Mouse (Mus musculus) MEL (cell line): ENCODE data around the gene Soga1. TPM values are rescaled to one million over a fixed set of nuclear protein-coding genes. Genes with fewer than 3 reads are reported as not detected.

Experiments
- DNase-seq: peaks from one replicate; pipeline ENCODE4 v3.0.0; 2011; ENCODE audit warnings: low read depth, low spot score
- H3K27ac ChIP-seq: 2 replicates; pipeline ENCODE4 v1.5.1; 2012; ENCODE audit warnings: low read depth, mild to moderate bottlenecking, control low read depth, low read length, moderate library complexity; ENCODE audit not compliant: control insufficient read depth
- H3K27me3 ChIP-seq, 2 experiments: fragments of 150-350 bp in 1 of 2; sonication (generic) in 1 of 2; 2 replicates each; pipeline ENCODE4 v1.6.1; 2012; ENCODE audit warnings: low read length in 2 of 2, mild to moderate bottlenecking in 2 of 2, improper control_type of control experiment in 1 of 2, moderate library complexity in 1 of 2; ENCODE audit not compliant: insufficient read depth in 2 of 2, control insufficient read depth in 1 of 2
- H3K36me3 ChIP-seq, 2 experiments: 2 replicates each; pipeline ENCODE4 v1.6.1; 2012 to 2014; ENCODE audit warnings: low read length in 2 of 2, improper control_type of control experiment in 1 of 2, inconsistent platforms in 1 of 2, mild to moderate bottlenecking in 1 of 2; ENCODE audit not compliant: insufficient read depth in 2 of 2, control insufficient read depth in 1 of 2
- H3K4me1 ChIP-seq, 2 experiments: fragments of 150-350 bp in 1 of 2; sonication (generic) in 1 of 2; 2 replicates each; pipeline ENCODE4 v1.6.1; 2012; ENCODE audit warnings: low read length in 2 of 2, improper control_type of control experiment in 1 of 2, mild to moderate bottlenecking in 1 of 2; ENCODE audit not compliant: insufficient read depth in 2 of 2, control insufficient read depth in 1 of 2
- H3K4me3 ChIP-seq, 2 experiments: fragments of 150-350 bp in 1 of 2; sonication (generic) in 1 of 2; 2 replicates each; pipeline ENCODE4 v1.5.1; 2012; ENCODE audit warnings: low read depth in 2 of 2, low read length in 2 of 2, mild to moderate bottlenecking in 2 of 2, moderate library complexity in 2 of 2, control low read depth in 1 of 2, improper control_type of control experiment in 1 of 2; ENCODE audit not compliant: control insufficient read depth in 1 of 2, insufficient read depth in 1 of 2
- H3K79me2 ChIP-seq: 2 replicates; pipeline ENCODE4 v1.6.1; 2012; ENCODE audit warnings: mild to moderate bottlenecking, low read length, moderate library complexity; ENCODE audit not compliant: control insufficient read depth, poor library complexity, insufficient read depth
- H3K9ac ChIP-seq: 2 replicates; pipeline ENCODE4 v1.6.1; 2012; ENCODE audit warnings: low read depth, mild to moderate bottlenecking, control low read depth, low read length, moderate library complexity; ENCODE audit not compliant: control insufficient read depth, poor library complexity, severe bottlenecking
- H3K9me3 ChIP-seq: fragments of 150-350 bp; sonication (generic); replicated peaks from 2 replicates; pipeline ENCODE4 v1.6.1; 2012; ENCODE audit warnings: mild to moderate bottlenecking, low read length, improper control_type of control experiment, moderate library complexity; ENCODE audit not compliant: insufficient read depth
- BHLHE40 ChIP-seq: IDR thresholded peaks from 2 replicates; pipeline ENCODE4 v1.6.1; 2012; ENCODE audit warnings: low read depth, mild to moderate bottlenecking, inconsistent platforms, low read length, improper control_type of control experiment, borderline replicate concordance
- CTCF ChIP-seq, 3 experiments: IDR thresholded peaks in 2 of 3; conservative IDR thresholded peaks in 1 of 3; 2 replicates each; pipeline ENCODE4 v1.5.1; 2011 to 2012; ENCODE audit warnings: low read length in 3 of 3, low read depth in 2 of 3, mild to moderate bottlenecking in 2 of 3, improper control_type of control experiment in 1 of 3, inconsistent platforms in 1 of 3, mixed read lengths in 1 of 3, moderate library complexity in 1 of 3; ENCODE audit not compliant: control insufficient read depth in 1 of 3, insufficient read depth in 1 of 3, poor library complexity in 1 of 3, severe bottlenecking in 1 of 3
- ELF1 ChIP-seq: IDR thresholded peaks from 2 replicates; pipeline ENCODE4 v1.6.1; 2014; ENCODE audit warnings: low read depth, mild to moderate bottlenecking, inconsistent platforms, low read length, improper control_type of control experiment, moderate library complexity
- EP300 ChIP-seq, 2 experiments: IDR thresholded peaks; 2 replicates each; pipeline ENCODE4 v1.6.1; 2011; ENCODE audit warnings: improper control_type of control experiment in 2 of 2, low read length in 2 of 2, low read depth in 1 of 2, mild to moderate bottlenecking in 1 of 2
- ETS1 ChIP-seq: IDR thresholded peaks from 2 replicates; pipeline ENCODE4 v1.6.1; 2012; ENCODE audit warnings: low read depth, mild to moderate bottlenecking, inconsistent platforms, low read length, improper control_type of control experiment, moderate library complexity
- GABPA ChIP-seq: IDR thresholded peaks from 2 replicates; pipeline ENCODE4 v1.6.1; 2012; ENCODE audit warnings: low read depth, mild to moderate bottlenecking, inconsistent platforms, low read length, improper control_type of control experiment, moderate library complexity
- GATA1 ChIP-seq: IDR thresholded peaks from 2 replicates; pipeline ENCODE4 v1.6.1; 2011; ENCODE audit warnings: low read depth, low read length, improper control_type of control experiment
- KAT2A ChIP-seq: conservative IDR thresholded peaks from 2 replicates; pipeline ENCODE4 v1.6.1; 2012; ENCODE audit warnings: low read depth, low read length, improper control_type of control experiment, inconsistent platforms
- MAX ChIP-seq: IDR thresholded peaks from 2 replicates; pipeline ENCODE4 v1.6.1; 2011; ENCODE audit warnings: low read length, improper control_type of control experiment
- MAZ ChIP-seq: IDR thresholded peaks from 2 replicates; pipeline ENCODE4 v1.6.1; 2012; ENCODE audit warnings: low read depth, mild to moderate bottlenecking, inconsistent platforms, low read length, improper control_type of control experiment
- MEF2A ChIP-seq: IDR thresholded peaks from 2 replicates; pipeline ENCODE4 v1.6.1; 2014; ENCODE audit warnings: low read depth, mild to moderate bottlenecking, inconsistent platforms, low read length, improper control_type of control experiment; ENCODE audit not compliant: poor library complexity, insufficient replicate concordance, severe bottlenecking; ENCODE audit errors: extremely low read depth
- MXI1 ChIP-seq: IDR thresholded peaks from 2 replicates; pipeline ENCODE4 v1.6.1; 2011; ENCODE audit warnings: mild to moderate bottlenecking, low read depth, low read length, improper control_type of control experiment
- MYC ChIP-seq: IDR thresholded peaks from 2 replicates; pipeline ENCODE4 v1.6.1; 2011; ENCODE audit warnings: low read depth, mild to moderate bottlenecking, low read length, improper control_type of control experiment, moderate library complexity
- NRF1 ChIP-seq: IDR thresholded peaks from 2 replicates; pipeline ENCODE4 v1.6.1; 2014; ENCODE audit warnings: low read depth, mild to moderate bottlenecking, inconsistent platforms, low read length, improper control_type of control experiment, moderate library complexity; ENCODE audit not compliant: poor library complexity, insufficient read depth, severe bottlenecking
- POLR2A ChIP-seq, 2 experiments: IDR thresholded peaks; 2 replicates each; pipeline ENCODE4 v1.6.1; 2011 to 2012; ENCODE audit warnings: low read length in 2 of 2, mild to moderate bottlenecking in 2 of 2, control low read depth in 1 of 2, improper control_type of control experiment in 1 of 2, low read depth in 1 of 2, moderate library complexity in 1 of 2; ENCODE audit not compliant: control insufficient read depth in 1 of 2, insufficient read depth in 1 of 2, poor library complexity in 1 of 2
- RAD21 ChIP-seq: IDR thresholded peaks from 2 replicates; pipeline ENCODE4 v1.6.1; 2011; ENCODE audit warnings: mild to moderate bottlenecking, low read depth, low read length, improper control_type of control experiment
- RCOR1 ChIP-seq: IDR thresholded peaks from 2 replicates; pipeline ENCODE4 v1.6.1; 2012; ENCODE audit warnings: low read depth, mild to moderate bottlenecking, inconsistent platforms, low read length, improper control_type of control experiment
- TAL1 ChIP-seq: IDR thresholded peaks from 2 replicates; pipeline ENCODE4 v1.6.1; 2012; ENCODE audit warnings: mild to moderate bottlenecking, inconsistent platforms, low read length, moderate library complexity, mixed read lengths
- TBP ChIP-seq: IDR thresholded peaks from 2 replicates; pipeline ENCODE4 v1.8.0; 2011; ENCODE audit warnings: low read depth, low read length, improper control_type of control experiment
- USF1 ChIP-seq: IDR thresholded peaks from 2 replicates; pipeline ENCODE4 v1.6.1; 2014; ENCODE audit warnings: low read depth, mild to moderate bottlenecking, inconsistent platforms, low read length, improper control_type of control experiment, moderate library complexity
- USF2 ChIP-seq, 2 experiments: IDR thresholded peaks; 2 replicates each; pipeline ENCODE4 v1.6.1; 2011 to 2012; ENCODE audit warnings: improper control_type of control experiment in 2 of 2, low read length in 2 of 2, borderline replicate concordance in 1 of 2, inconsistent platforms in 1 of 2, low read depth in 1 of 2, mild to moderate bottlenecking in 1 of 2; ENCODE audit not compliant: insufficient read depth in 1 of 2
- ZC3H11A ChIP-seq: IDR thresholded peaks from 2 replicates; pipeline ENCODE4 v1.6.1; 2012; ENCODE audit warnings: low read depth, mild to moderate bottlenecking, inconsistent platforms, low read length, improper control_type of control experiment
- ZKSCAN1 ChIP-seq: IDR thresholded peaks from 2 replicates; pipeline ENCODE4 v1.6.1; 2012; ENCODE audit warnings: low read depth, mild to moderate bottlenecking, inconsistent platforms, low read length, improper control_type of control experiment, moderate library complexity
- ZMIZ1 ChIP-seq: IDR thresholded peaks from 2 replicates; pipeline ENCODE4 v1.6.1; 2012; ENCODE audit warnings: low read depth, mild to moderate bottlenecking, inconsistent platforms, low read length, improper control_type of control experiment, moderate library complexity
- polyA plus RNA-seq, 2 experiments: library from polyadenylated mRNA; stranded (reverse) in 1 of 2; unstranded in 1 of 2; fragments of >175 nt in 1 of 2; fragments of >200 nt in 1 of 2; gene quantifications; 2 replicates each; pipeline versions ENCODE4 v1.2.1 to v1.2.4; 2012; ENCODE audit warnings: low replicate concordance in 2 of 2, low read depth in 1 of 2; ENCODE audit not compliant: insufficient read length in 2 of 2, insufficient read depth in 1 of 2, missing spikeins in 1 of 2
- total RNA-seq: library from RNA; depleted of rRNA; stranded (reverse); fragments of 300-350 nt; gene quantifications from 2 replicates; pipeline ENCODE4 v1.2.3, GENCODE M21; 2012

The Soga1 gene
- total and polyA plus RNA-seq, 3 experiments: 0.50 to 2.0 TPM; not detected in 1

GRCm38 (mm10) chr2:156970253-156970652 lies 108.8 kb downstream of the Soga1 start:
- DNase-seq: no peak
- no peak overlapping the region for H3K27ac ChIP-seq
- no peaks in the 10 kb centered on the region; a peak in 1 of 4 replicates for H3K36me3 ChIP-seq
- no peaks in the 10 kb centered on the region for H3K27me3 ChIP-seq
- H3K4me3 ChIP-seq: no peak overlapping the region
- no peaks in the 10 kb centered on the region for H3K4me1 ChIP-seq
- H3K79me2 ChIP-seq: no peaks in the 10 kb centered on the region
- TF ChIP-seq RAD21: no peak
- no peak for TF ChIP-seq MXI1
- TF ChIP-seq BHLHE40: no peak
- TF ChIP-seq ETS1: no peak
- TF ChIP-seq CTCF (IDR thresholded peaks at IDR 0.05 in 2 of 3, conservative IDR thresholded peaks at IDR 0.05 in 1 of 3; ENCODE audit: control insufficient read depth in 1 of 3, insufficient read depth in 1 of 3, low read depth in 2 of 3, low read length in 3 of 3, poor library complexity in 1 of 3, severe bottlenecking in 1 of 3): no peak
- no peak for TF ChIP-seq GATA1
- TF ChIP-seq MAX: no peak
- no peak for TF ChIP-seq MYC
- TF ChIP-seq MEF2A: no peak
- TF ChIP-seq MAZ: no peak
- TF ChIP-seq ZKSCAN1: no peak
- no peak for TF ChIP-seq TBP
- no peak for TF ChIP-seq POLR2A (IDR thresholded peaks at IDR 0.05; ENCODE audit: control insufficient read depth in 1 of 2, insufficient read depth in 1 of 2, low read depth in 1 of 2, low read length in 2 of 2, poor library complexity in 1 of 2)
- H3K9ac ChIP-seq: no peak overlapping the region
- H3K9me3 ChIP-seq: no peaks in the 10 kb centered on the region

GRCm38 (mm10) chr2:156968501-156968900 lies 110.6 kb downstream of the Soga1 start:
- no peaks in the 10 kb centered on the region for H3K27me3 ChIP-seq

GRCm38 (mm10) chr2:156967388-156967787 lies 111.7 kb downstream of the Soga1 start:
- DNase-seq: no peak

More at GRCm38 (mm10) chr2:156968501-156968900, 110.6 kb downstream of the Soga1 start:
- no peak overlapping the region for H3K4me3 ChIP-seq
- H3K27ac ChIP-seq: no peak overlapping the region
- no peak for DNase-seq
- H3K79me2 ChIP-seq: no peaks in the 10 kb centered on the region
- H3K9me3 ChIP-seq: no peaks in the 10 kb centered on the region
- H3K4me1 ChIP-seq: no peaks in the 10 kb centered on the region
- no peak for TF ChIP-seq GABPA
- TF ChIP-seq KAT2A: no peak
- TF ChIP-seq RAD21: no peak
- no peak for TF ChIP-seq USF1
- TF ChIP-seq MEF2A: no peak
- no peak for TF ChIP-seq MXI1
- no peak for TF ChIP-seq ELF1
- no peak for TF ChIP-seq MAX
- TF ChIP-seq ZC3H11A: no peak
- H3K36me3 ChIP-seq: no peaks in the 10 kb centered on the region; a peak in 1 of 4 replicates
- H3K9ac ChIP-seq: no peak overlapping the region

More at GRCm38 (mm10) chr2:156967388-156967787, 111.7 kb downstream of the Soga1 start:
- no peak for TF ChIP-seq RAD21
- no peak for TF ChIP-seq MYC
- TF ChIP-seq EP300 (IDR thresholded peaks at IDR 0.05; ENCODE audit: low read depth in 1 of 2, low read length in 2 of 2): no peak
- TF ChIP-seq USF2 (IDR thresholded peaks at IDR 0.05; ENCODE audit: borderline replicate concordance in 1 of 2, insufficient read depth in 1 of 2, low read depth in 1 of 2, low read length in 2 of 2): no peak
- no peak for TF ChIP-seq ZC3H11A
- no peak for TF ChIP-seq ZKSCAN1
- TF ChIP-seq RCOR1: no peak
- TF ChIP-seq TBP: no peak
- TF ChIP-seq CTCF (IDR thresholded peaks at IDR 0.05 in 2 of 3, conservative IDR thresholded peaks at IDR 0.05 in 1 of 3; ENCODE audit: control insufficient read depth in 1 of 3, insufficient read depth in 1 of 3, low read depth in 2 of 3, low read length in 3 of 3, poor library complexity in 1 of 3, severe bottlenecking in 1 of 3): no peak
- TF ChIP-seq MEF2A: no peak
- no peak for TF ChIP-seq GABPA
- TF ChIP-seq MXI1: no peak
- TF ChIP-seq TAL1: no peak
- TF ChIP-seq ZMIZ1: no peak
- no peak for TF ChIP-seq NRF1
- TF ChIP-seq GATA1: no peak
- Histone ChIP-seq H3K9me3 (no peaks in the 10 kb centered on the region), H3K27ac (no peak overlapping the region), H3K27me3 (no peaks in the 10 kb centered on the region), H3K4me3 (no peak overlapping the region), H3K79me2 (no peaks in the 10 kb centered on the region), H3K4me1 (no peaks in the 10 kb centered on the region), H3K36me3 (no peaks in the 10 kb centered on the region; a peak in 1 of 4 replicates), H3K9ac (no peak overlapping the region)
